Mouse (Mus musculus): ENCODE data around the gene Tmcc2.

DNA sequence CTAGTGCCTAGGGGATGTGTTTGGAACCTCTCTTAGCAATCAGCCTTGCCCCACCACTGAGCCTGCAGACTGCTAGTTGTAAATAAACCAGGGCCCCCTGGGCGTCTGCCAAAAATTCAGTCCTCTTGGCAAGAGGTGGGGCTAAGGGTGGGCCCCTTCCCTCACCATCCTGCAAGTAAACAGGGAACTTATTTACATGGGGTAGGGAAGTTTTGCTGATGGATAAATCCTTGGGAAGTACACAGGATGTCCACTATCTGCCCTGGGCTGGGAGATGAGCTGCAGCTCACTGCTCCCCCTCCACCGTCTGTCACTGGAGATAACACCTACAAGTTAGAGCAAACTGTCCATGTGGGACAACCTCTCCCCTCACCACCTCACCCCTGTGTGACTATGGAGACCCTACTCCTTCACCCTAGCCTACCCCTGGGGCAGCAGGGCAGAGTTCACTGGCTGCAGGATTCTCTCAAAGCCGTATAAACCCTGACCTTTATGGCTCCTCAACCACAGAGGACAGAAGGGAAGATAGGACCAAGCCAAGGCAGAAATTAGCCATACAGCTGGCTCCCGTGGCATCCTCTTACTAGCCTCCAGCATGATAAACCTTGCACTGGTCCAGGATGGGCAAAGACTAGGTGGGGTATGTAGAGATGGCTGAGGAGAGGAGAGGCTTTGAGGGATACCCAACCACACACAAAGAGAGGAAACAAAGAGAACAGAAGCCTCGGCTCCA lies 16.8 kb downstream of the Tmcc2 start:
- TF ChIP-seq CTCF (IDR thresholded peaks at IDR 0.05; ENCODE audit: low read depth, low read length): no peak
- no peak for TF ChIP-seq GATA1 (IDR thresholded peaks at IDR 0.05; ENCODE audit: borderline replicate concordance, low read length)
- peak; percentile 86 for TF ChIP-seq TAL1 (conservative IDR thresholded peaks at IDR 0.05; ENCODE audit: low read depth, low read length)
